Mouse (Mus musculus) retina, postnatal 7 days (tissue): ENCODE results near the gene Pias4.
"Not testable (repeated sequence)": the region's sequence is repeated elsewhere in the genome, so short reads cannot be mapped to it uniquely, and the experiment has no call there.

ENCODE experiments used
- DNase-seq: peaks from one replicate; pipeline ENCODE4 v3.0.0-alpha.2; 2012; ENCODE audit warnings: low read depth, low spot score

Pias4 gene

GRCm38 (mm10) chr10:81167200-81168086 is at the start of gene Pias4:
TSS of gene Pias4 (minus strand) at chr10:81167923.
- peak; percentile 99 for DNase-seq

GRCm38 (mm10) chr10:81217267-81217666 is 49.5 kb upstream of the Pias4 start:
- not testable (repeated sequence) for DNase-seq

GRCm38 (mm10) chr10:81216810-81217209 is 49.1 kb upstream of the Pias4 start:
- no peak for DNase-seq

- no peak for DNase-seq
Observed at GRCm38 (mm10) chr10:81216260-81216659, 48.5 kb upstream of the Pias4 start.

- no peak for DNase-seq
Observed at GRCm38 (mm10) chr10:81210154-81210553, 42.4 kb upstream of the Pias4 start.

- no peak for DNase-seq
Observed at GRCm38 (mm10) chr10:81204137-81204536, 36.4 kb upstream of the Pias4 start.

GRCm38 (mm10) chr10:81202978-81203720 is 35.4 kb upstream of the Pias4 start:
- no peak for DNase-seq

- DNase-seq: no peak
Observed at GRCm38 (mm10) chr10:81201807-81202758, 34.4 kb upstream of the Pias4 start, which contains the start of gene Nmrk2. TSS of gene Nmrk2 (minus strand) at chr10:81202051.

GRCm38 (mm10) chr10:81200605-81201287 is 33.0 kb upstream of the Pias4 start:
- no peak for DNase-seq

- no peak for DNase-seq
Observed at GRCm38 (mm10) chr10:81200141-81200540, 32.4 kb upstream of the Pias4 start.

GRCm38 (mm10) chr10:81198990-81199389 is 31.3 kb upstream of the Pias4 start:
- no peak for DNase-seq

- DNase-seq: peak; percentile 69
Observed at GRCm38 (mm10) chr10:81198230-81198629, 30.5 kb upstream of the Pias4 start.

GRCm38 (mm10) chr10:81197305-81197704 is 29.6 kb upstream of the Pias4 start:
- DNase-seq: no peak

GRCm38 (mm10) chr10:81196470-81197065 is 28.8 kb upstream of the Pias4 start:
- DNase-seq: no peak

GRCm38 (mm10) chr10:81195300-81195699 is 27.6 kb upstream of the Pias4 start:
- no peak for DNase-seq

GRCm38 (mm10) chr10:81193991-81194774 is 26.5 kb upstream of the Pias4 start:
- DNase-seq: no peak

- no peak for DNase-seq
Observed at GRCm38 (mm10) chr10:81192968-81193501, 25.3 kb upstream of the Pias4 start.

- peak; percentile 81 for DNase-seq
Observed at GRCm38 (mm10) chr10:81192270-81192967, 24.7 kb upstream of the Pias4 start.
